Mouse (Mus musculus): ENCODE measurements at regions not wholly inside any gene's neighbourhood (a gene's known extent, or its start where the extent isn't known, plus 50 kb on each side); places are given as distances from the start of the nearest gene placed in this dataset.

DNA sequence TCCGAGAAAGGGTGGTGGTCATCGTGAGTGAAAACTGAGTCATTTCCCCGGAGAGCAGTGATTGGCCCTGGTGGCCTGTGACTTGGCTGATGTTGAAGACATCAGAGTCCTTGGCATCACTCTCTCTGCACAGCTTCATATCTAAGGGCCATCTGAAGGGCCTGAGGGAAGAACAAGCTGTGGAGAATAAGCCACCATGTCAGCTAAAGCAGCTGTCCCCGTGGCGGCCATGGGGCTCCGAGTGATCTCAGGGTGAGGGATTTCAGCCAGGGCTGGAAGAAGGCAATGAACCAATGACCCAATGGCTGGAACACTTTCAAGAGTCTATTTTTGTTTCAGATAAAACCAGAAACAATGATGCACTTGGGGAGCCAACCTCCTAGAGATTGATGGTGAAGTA, 62.2 kb downstream of the Ttc32 start:
- no peak for DNase-seq (ENCODE audit: low spot score)

DNA sequence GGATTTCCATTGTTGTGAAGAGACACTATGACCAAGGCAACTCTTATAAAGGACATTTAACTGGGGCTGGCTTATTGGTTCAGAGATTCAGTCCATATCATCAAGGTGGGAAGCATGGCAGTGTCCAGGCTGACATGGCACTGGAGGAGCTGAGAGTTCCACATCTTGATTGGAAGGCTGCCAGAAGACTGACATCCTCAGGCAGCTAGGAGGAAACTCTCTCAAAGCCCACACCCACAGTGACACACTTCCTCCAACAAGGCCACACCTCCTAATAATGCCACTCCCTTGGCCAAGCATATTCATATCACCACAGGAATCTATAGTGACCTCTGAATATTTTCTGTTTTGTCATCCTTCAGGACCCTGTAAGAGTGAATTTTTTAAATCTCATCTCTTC, 65.3 kb downstream of the Ttc32 start:
- no peak for DNase-seq (ENCODE audit: low spot score)

DNA sequence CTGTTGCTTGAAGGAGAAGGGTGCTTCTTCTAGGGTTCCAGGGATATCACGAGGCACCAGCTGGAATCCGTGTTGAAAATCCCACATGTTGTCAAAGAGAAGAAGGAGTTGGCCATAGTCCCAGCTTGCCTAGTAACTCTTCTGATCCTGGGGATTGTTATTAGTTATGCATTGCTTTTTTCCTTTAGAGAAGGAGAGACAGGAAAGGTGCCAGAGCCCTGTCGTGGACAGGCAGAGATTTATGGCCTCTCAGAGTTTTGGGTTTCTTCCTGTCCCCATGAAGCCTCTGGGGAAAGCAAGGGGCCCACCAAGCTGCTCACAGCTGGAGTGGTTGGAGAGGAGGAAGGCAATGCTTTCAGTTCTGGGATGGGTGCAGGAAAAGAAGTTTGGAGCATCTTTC, 76.6 kb downstream of the Ttc32 start:
- no peak for DNase-seq (ENCODE audit: low spot score)

DNA sequence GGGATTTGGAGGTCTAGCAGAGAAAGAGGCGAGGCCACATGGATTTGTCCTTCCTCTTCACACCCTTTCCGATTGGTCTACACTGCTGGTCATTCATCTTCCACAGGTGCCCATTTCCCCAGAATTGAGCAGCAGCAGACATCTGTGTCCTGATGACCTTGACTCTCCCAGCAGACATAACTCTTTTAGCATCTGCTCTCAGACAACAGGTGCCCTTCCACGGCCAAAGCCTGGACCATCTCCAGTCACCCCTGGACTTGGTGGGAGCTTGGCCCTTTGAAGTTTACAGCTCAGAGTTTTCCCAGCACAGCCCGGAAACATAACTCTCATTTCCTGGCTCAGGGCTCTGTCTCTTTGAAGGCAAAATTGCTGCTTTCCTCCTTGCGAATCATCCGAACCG, 80.0 kb downstream of the Ttc32 start:
- DNase-seq (ENCODE audit: low spot score) = no peak

DNA sequence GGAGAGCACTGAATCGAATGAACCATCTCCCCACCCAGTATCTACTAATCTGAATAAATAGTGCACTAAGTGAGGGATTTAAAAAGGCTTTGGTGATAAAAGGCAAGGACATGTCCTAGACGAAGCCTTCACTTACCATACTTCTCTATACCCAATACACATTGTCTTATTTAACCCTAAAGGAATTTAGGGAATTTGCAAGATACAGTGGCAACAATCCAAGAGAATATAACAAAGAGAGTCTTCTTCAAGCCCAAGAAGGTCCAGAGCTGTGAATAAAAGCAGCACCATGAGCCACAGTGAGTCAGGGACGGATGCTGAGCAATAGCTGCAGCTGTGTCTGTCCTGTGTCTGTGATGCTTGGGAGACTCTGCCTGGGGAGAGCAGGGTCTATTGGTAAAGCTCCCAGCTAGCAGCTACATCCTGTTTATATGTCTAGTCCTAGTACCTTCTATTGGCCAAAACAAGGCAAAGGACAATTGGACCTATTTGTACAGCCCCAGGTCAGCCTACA, 82.4 kb downstream of the Ttc32 start:
- no peak for DNase-seq (ENCODE audit: low spot score)

DNA sequence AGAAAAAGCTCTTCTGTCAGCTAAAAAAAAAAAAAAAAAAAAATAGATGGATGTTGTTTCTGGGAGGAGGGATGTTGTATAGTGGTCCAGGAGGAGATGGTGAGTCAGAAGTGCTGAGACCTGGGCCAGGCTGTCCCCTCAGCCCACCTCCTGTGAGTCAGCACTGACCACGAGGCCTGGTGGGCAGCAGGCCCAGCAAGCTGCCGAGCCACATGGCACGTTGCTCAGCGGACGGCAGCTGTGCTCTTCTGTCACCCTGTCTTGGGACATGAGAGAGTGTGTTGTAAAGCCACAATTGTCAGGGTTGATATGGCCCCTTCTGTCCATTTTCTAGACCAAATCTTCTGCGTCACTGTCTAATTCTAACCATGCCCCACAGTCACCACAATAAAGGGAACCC, 83.9 kb downstream of the Ttc32 start:
- DNase-seq (ENCODE audit: low spot score) = no peak

DNA sequence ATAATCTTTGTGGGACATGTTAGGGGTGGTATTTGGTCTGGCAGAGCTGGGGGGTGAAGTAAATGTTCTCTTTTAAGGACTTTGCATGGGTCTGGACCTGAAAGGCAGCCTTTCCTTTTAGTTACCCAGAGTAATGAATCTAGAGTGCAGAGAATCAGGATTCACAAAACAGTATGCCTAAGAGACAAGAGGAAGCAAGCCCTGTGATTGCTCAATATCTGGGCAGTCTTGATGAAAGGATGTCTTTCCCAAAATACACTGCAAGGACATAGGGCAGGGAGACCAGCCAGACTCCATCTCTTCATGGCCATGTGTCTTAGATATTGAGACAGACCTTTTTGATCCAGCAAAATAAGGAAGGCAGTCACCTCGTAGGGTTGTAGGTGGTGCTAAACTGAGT, 84.3 kb downstream of the Ttc32 start:
- DNase-seq (ENCODE audit: low spot score) = no peak

GRCm38 (mm10) chr12:9118576-9118975, 88.8 kb downstream of the Ttc32 start:
- no peak for DNase-seq (ENCODE audit: low spot score)

- no peak for DNase-seq (ENCODE audit: low spot score)
Observed at GRCm38 (mm10) chr12:9127931-9128550, 98.2 kb downstream of the Ttc32 start.

- no peak for DNase-seq (ENCODE audit: low spot score)
Observed at GRCm38 (mm10) chr12:9128581-9129275, 98.9 kb downstream of the Ttc32 start.

DNA sequence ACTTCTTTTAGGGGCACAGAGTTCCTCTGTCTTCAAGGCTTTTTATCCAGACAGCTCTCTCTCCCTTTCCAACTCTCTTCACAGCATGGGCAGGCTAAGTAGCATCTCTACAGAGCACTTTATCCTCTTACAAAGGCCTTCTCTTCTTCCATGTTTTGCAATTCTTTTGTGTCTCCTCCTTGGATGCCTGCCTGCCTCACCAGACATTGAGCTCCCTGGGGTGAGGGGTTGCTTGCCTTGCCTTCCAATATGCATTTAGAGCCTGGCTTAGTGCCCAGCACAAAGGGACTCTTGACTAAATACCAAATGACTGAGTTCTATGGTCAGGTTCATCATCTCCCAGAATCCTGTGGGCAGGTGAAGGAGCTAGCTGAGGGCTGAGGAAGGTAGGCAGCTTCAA, 102.8 kb downstream of the Ttc32 start:
- DNase-seq (ENCODE audit: low spot score) = no peak

DNA sequence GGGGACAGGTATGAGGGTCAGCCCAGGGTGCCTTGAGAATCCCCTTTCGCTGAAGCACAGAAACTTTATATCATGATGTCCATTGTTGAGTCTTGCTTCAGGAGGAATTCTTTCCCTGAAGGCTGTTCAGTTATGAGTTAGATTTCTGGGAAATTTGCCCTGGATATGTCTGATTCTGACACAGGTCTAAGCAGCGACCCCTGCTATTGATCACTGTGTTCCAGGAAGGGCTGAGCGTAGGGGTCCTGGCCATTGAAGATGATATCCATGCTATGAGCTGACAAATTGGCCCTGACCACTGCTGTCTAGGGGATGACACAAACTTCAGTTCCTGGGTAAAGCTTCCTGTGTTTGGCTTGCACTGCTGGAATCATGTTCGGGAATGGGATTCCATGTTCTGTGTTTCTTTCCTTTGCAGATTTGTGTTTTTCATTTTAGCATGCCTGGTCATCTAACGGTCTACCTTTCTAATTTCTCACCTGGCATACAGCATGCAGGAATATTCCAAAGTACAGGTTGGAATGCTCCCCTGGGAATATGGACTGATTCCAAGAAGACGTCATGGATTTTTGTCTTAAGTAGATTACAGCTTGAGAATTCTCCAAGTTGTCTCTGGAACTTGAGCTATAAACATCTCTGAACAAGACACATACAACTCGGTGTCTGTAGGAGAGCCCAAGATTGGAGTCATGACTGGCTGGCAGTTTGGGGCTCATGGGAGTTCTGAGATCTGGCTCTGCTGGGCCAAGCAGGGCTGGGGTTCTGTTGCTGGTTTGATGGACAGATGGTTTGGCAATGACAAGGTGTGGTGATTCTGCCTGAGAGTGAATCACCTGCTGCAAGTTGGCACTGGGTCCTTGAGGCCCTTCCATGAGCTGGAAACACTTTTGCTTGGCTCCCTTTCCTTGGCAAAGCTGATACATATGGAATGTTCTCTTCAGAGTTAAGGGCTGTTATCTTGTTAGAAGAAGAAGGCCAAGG, 104.4 kb downstream of the Ttc32 start:
- no peak for DNase-seq (ENCODE audit: low spot score)

- DNase-seq (ENCODE audit: low spot score) = no peak
Observed at GRCm38 (mm10) chr12:9151001-9151400, 121.2 kb downstream of the Ttc32 start.

- no peak for DNase-seq (ENCODE audit: low spot score)
Observed at GRCm38 (mm10) chr12:9151426-9151825, 121.6 kb downstream of the Ttc32 start.

- DNase-seq (ENCODE audit: low spot score) = no peak
Observed at GRCm38 (mm10) chr12:9154491-9154890, 124.7 kb downstream of the Ttc32 start.

- no peak for DNase-seq (ENCODE audit: low spot score)
Observed at GRCm38 (mm10) chr12:9156794-9157193, 127.0 kb downstream of the Ttc32 start.

DNA sequence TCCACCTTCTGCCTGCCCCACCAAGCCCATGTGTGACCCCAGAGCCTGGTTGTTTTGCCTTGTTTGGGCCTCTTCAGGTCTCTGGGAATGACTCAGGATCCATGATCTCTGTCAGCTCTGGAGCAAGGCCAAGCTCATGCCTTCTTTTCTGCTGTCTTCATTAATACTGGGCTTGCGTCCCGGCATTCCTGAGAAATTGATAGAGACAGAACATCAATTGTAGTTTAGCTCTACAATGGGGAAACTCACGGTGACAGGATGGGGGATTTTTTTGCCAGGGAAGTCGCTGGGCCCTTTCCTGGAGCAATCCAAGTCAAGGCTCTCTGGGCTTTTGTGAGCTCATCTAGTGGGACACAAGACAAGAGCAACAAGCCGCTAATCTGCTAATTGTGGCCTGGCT, 129.0 kb downstream of the Ttc32 start:
- DNase-seq (ENCODE audit: low spot score) = no peak

DNA sequence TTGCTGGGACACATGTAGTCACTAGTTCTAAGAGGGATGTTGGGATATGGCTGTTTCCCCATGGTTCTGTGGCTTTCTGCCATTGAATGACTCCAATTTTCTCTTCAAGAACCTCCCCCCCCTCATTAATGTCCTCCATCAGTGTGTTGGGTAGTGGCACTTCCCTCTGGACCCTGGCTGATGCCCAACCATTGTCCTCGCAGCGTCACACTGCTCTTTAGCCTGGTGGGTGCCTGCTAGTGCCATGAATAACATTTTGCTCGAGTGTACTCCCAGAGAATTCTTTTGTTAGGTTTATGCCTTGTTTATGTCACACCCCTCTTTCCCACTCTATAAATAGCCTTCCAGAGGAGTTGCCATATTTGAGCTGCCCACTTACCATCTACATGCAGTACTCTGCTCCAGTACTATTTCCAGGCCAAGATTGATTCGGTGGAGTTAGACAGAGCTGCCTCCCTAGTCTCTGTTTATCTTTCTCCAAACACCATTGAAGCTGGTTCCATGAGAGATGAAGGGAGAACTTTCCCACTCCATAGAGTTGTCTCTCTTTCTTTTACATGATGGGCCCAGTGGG, 135.7 kb downstream of the Ttc32 start:
- DNase-seq (ENCODE audit: low spot score) = no peak

DNA sequence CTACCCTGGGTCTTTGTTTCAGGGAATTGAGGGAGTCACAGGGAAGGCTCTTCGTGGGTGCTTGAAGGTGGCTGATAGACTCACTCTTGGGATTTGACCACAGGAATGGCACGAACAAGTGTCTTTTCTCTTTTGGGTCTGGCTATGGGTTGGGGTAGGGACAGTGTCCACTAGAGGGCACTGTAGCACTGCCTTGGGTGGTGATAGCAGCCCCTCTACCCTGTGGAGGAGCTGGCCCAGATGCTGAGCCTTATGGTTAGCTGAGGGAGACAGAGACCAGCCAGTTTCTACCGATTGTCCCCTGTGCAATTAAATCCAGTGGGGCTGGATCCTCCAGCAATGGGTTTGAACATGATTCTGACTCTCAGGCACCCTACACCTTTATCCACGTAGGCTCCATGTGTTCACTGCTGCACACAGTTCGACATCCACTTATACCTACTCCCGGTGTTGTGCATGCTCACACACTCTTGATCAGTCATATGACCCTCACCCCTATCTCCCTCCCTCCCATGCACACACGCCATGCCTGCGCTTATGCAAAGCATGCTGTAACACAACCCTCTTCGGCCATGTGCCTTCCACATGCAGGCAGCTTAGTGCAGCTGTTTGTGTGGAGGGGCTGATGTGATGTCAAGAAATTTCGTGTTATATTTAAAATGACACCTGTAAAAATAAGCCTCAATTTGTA, 136.6 kb downstream of the Ttc32 start:
- no peak for DNase-seq (ENCODE audit: low spot score)

DNA sequence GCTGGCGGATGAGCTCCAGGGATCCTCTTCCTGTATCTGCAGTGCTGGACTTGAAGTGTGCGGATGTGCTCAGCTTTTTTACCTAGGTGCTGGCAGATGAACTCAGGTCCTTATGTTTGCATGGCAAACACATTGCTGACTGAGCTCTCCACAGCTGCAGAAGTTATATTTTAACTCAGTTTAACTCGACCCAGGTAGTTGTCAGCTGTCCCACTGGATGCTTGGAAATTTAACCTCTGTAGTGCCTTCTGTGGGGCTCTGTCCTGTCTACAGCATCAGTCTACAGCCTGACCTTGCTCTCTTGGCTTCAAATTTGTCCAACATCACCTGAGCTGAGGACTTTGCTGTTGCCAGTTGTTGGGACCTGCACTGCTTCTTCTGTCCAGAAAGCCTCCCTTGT, 139.2 kb downstream of the Ttc32 start:
- no peak for DNase-seq (ENCODE audit: low spot score)

DNA sequence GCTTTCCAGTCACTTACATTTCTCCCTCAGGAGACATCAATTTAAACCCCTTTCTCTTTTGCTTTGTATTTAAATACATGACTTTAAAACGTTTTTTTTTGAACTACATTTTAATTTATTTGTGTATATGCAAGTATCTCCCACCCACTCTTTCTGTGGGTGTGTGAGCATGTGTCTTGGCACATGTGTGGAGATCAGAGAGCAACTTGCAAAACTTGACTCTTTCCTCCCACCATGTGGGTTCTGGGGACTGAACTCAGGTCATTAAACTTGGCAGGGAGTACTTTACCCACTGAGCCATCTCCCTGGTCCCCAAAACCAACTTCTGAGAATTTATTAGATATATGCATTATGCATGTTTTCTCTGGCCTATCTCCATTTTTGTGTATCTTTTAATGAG, 143.9 kb downstream of the Ttc32 start:
- DNase-seq (ENCODE audit: low spot score) = no peak

GRCm38 (mm10) chr12:9174327-9174726, 144.5 kb downstream of the Ttc32 start:
- DNase-seq (ENCODE audit: low spot score) = no peak

Data from urinary bladder, adult 2 months (tissue).